Mouse (Mus musculus): ENCODE data around the gene Ptpn12. TPM values are rescaled to one million over a fixed set of nuclear protein-coding genes. Genes with fewer than 3 reads are reported as not detected.

The Ptpn12 gene
- polyA plus RNA-seq (2015; fragmentation: Nextera tagmentation; extraction: Ambion mirVana) = 33.9 and 34.4 TPM in 2 replicates

GRCm38 (mm10) chr5:21055820-21056531 lies at the start of gene Ptpn12:
Ptpn12 (minus strand) TSS chr5:21055911.
- H3K9ac ChIP-seq (replicated peaks; ENCODE audit: low read depth, low read length) = peak within 1 kb of the TSS; percentile 88
- H3K4me1 ChIP-seq (replicated peaks; ENCODE audit: control insufficient read depth, insufficient read depth, low read length) = peaks cover 12% of the 10 kb centered on the region
- no peaks in the 10 kb centered on the region for H3K27me3 ChIP-seq (replicated peaks; ENCODE audit: control insufficient read depth, insufficient read depth, low read length)
- H3K36me3 ChIP-seq (ENCODE audit: control insufficient read depth, insufficient read depth) = no peaks in the 10 kb centered on the region
- H3K4me2 ChIP-seq (ENCODE audit: low read length) = peak within 1 kb of the TSS; percentile 56
- H3K4me3 ChIP-seq (replicated peaks; ENCODE audit: low read length) = peak within 1 kb of the TSS; percentile 55
- H3K9me3 ChIP-seq (ENCODE audit: control insufficient read depth, low read length) = no peaks in the 10 kb centered on the region
- ATAC-seq = peak; percentile 93
- under 1% methylated on average over 59 of the region's 73 CpGs for WGBS
- peak within 1 kb of the TSS; percentile 99 for H3K27ac ChIP-seq (ENCODE audit: low read length)

GRCm38 (mm10) chr5:21091179-21091578 lies 35.5 kb upstream of the Ptpn12 start:
- Histone ChIP-seq H3K36me3 (ENCODE audit: control insufficient read depth, insufficient read depth) (no peaks in the 10 kb centered on the region), H3K4me2 (ENCODE audit: low read length) (no peak overlapping the region), H3K9ac (replicated peaks; ENCODE audit: low read depth, low read length) (no peak overlapping the region), H3K27ac (ENCODE audit: low read length) (no peak overlapping the region), H3K9me3 (ENCODE audit: control insufficient read depth, low read length) (no peaks in the 10 kb centered on the region), H3K27me3 (replicated peaks; ENCODE audit: control insufficient read depth, insufficient read depth, low read length) (no peaks in the 10 kb centered on the region), H3K4me1 (replicated peaks; ENCODE audit: control insufficient read depth, insufficient read depth, low read length) (no peaks in the 10 kb centered on the region), H3K4me3 (replicated peaks; ENCODE audit: low read length) (no peak overlapping the region)
- ATAC-seq = no peak
- WGBS = 81% methylated on average over 6 of the region's 6 CpGs

GRCm38 (mm10) chr5:21057217-21057616 lies 1.5 kb upstream of the Ptpn12 start:
- H3K4me1 ChIP-seq (replicated peaks; ENCODE audit: control insufficient read depth, insufficient read depth, low read length) = peaks cover 12% of the 10 kb centered on the region
- H3K9me3 ChIP-seq (ENCODE audit: control insufficient read depth, low read length) = no peaks in the 10 kb centered on the region
- H3K4me2 ChIP-seq (ENCODE audit: low read length) = no peak overlapping the region
- H3K36me3 ChIP-seq (ENCODE audit: control insufficient read depth, insufficient read depth) = no peaks in the 10 kb centered on the region
- ATAC-seq = no peak
- no peaks in the 10 kb centered on the region for H3K27me3 ChIP-seq (replicated peaks; ENCODE audit: control insufficient read depth, insufficient read depth, low read length)
- H3K27ac ChIP-seq (ENCODE audit: low read length) = no peak overlapping the region
- no peak overlapping the region for H3K4me3 ChIP-seq (replicated peaks; ENCODE audit: low read length)
- 82% methylated on average over 2 of the region's 2 CpGs for WGBS
- no peak overlapping the region for H3K9ac ChIP-seq (replicated peaks; ENCODE audit: low read depth, low read length)

GRCm38 (mm10) chr5:21056595-21056994 lies 884 bp upstream of the Ptpn12 start:
- H3K4me1 ChIP-seq (replicated peaks; ENCODE audit: control insufficient read depth, insufficient read depth, low read length) = peaks cover 12% of the 10 kb centered on the region
- H3K27me3 ChIP-seq (replicated peaks; ENCODE audit: control insufficient read depth, insufficient read depth, low read length) = no peaks in the 10 kb centered on the region
- peak overlapping the region; percentile 73 for H3K9ac ChIP-seq (replicated peaks; ENCODE audit: low read depth, low read length)
- 9% methylated on average over 8 of the region's 8 CpGs for whole genome bisulfite sequencing
- peak overlapping the region; percentile 96 for H3K27ac ChIP-seq (ENCODE audit: low read length)
- ATAC-seq = no peak
- H3K4me2 ChIP-seq (ENCODE audit: low read length) = peak overlapping the region; percentile 55
- no peaks in the 10 kb centered on the region for H3K36me3 ChIP-seq (ENCODE audit: control insufficient read depth, insufficient read depth)
- no peaks in the 10 kb centered on the region for H3K9me3 ChIP-seq (ENCODE audit: control insufficient read depth, low read length)
- H3K4me3 ChIP-seq (replicated peaks; ENCODE audit: low read length) = peak overlapping the region; percentile 55

- WGBS = under 1% methylated on average over 77 of the region's 84 CpGs
- peak overlapping the region; percentile 55 for H3K4me3 ChIP-seq (replicated peaks; ENCODE audit: low read length)
- H3K27ac ChIP-seq (ENCODE audit: low read length) = peak overlapping the region; percentile 99
- no peaks in the 10 kb centered on the region for H3K27me3 ChIP-seq (replicated peaks; ENCODE audit: control insufficient read depth, insufficient read depth, low read length)
- peak overlapping the region; percentile 88 for H3K9ac ChIP-seq (replicated peaks; ENCODE audit: low read depth, low read length)
- no peaks in the 10 kb centered on the region for H3K36me3 ChIP-seq (ENCODE audit: control insufficient read depth, insufficient read depth)
- no peaks in the 10 kb centered on the region for H3K9me3 ChIP-seq (ENCODE audit: control insufficient read depth, low read length)
- ATAC-seq = peak; percentile 37
- peak overlapping the region; percentile 56 for H3K4me2 ChIP-seq (ENCODE audit: low read length)
- H3K4me1 ChIP-seq (replicated peaks; ENCODE audit: control insufficient read depth, insufficient read depth, low read length) = peaks cover 12% of the 10 kb centered on the region
Measured at GRCm38 (mm10) chr5:21055071-21055819, 466 bp downstream of the Ptpn12 start.

GRCm38 (mm10) chr5:21054472-21055070 lies 1.1 kb downstream of the Ptpn12 start:
- no peaks in the 10 kb centered on the region for H3K36me3 ChIP-seq (ENCODE audit: control insufficient read depth, insufficient read depth)
- no peaks in the 10 kb centered on the region for H3K9me3 ChIP-seq (ENCODE audit: control insufficient read depth, low read length)
- under 1% methylated on average over 19 of the region's 20 CpGs for WGBS
- ATAC-seq = peak; percentile 1; the same call in 1 of the 2 replicates
- H3K27ac ChIP-seq (ENCODE audit: low read length) = peak overlapping the region; percentile 99
- peak overlapping the region; percentile 56 for H3K4me2 ChIP-seq (ENCODE audit: low read length)
- H3K27me3 ChIP-seq (replicated peaks; ENCODE audit: control insufficient read depth, insufficient read depth, low read length) = no peaks in the 10 kb centered on the region
- H3K9ac ChIP-seq (replicated peaks; ENCODE audit: low read depth, low read length) = peak overlapping the region; percentile 88
- peak overlapping the region; percentile 55 for H3K4me3 ChIP-seq (replicated peaks; ENCODE audit: low read length)
- H3K4me1 ChIP-seq (replicated peaks; ENCODE audit: control insufficient read depth, insufficient read depth, low read length) = peaks cover 12% of the 10 kb centered on the region

GRCm38 (mm10) chr5:21053571-21054307 lies 2.0 kb downstream of the Ptpn12 start:
- no peaks in the 10 kb centered on the region for H3K36me3 ChIP-seq (ENCODE audit: control insufficient read depth, insufficient read depth)
- peaks cover 12% of the 10 kb centered on the region for H3K4me1 ChIP-seq (replicated peaks; ENCODE audit: control insufficient read depth, insufficient read depth, low read length)
- H3K27me3 ChIP-seq (replicated peaks; ENCODE audit: control insufficient read depth, insufficient read depth, low read length) = no peaks in the 10 kb centered on the region
- no peak for ATAC-seq
- H3K4me3 ChIP-seq (replicated peaks; ENCODE audit: low read length) = peak overlapping the region; percentile 55
- WGBS = 50% methylated on average over 3 of the region's 3 CpGs
- no peak overlapping the region for H3K27ac ChIP-seq (ENCODE audit: low read length)
- H3K4me2 ChIP-seq (ENCODE audit: low read length) = peak overlapping the region; percentile 76
- 0 out of 2 replicates have a peak overlapping the region, but pooled peaks have one; percentile 20 for H3K9ac ChIP-seq (replicated peaks; ENCODE audit: low read depth, low read length)
- no peaks in the 10 kb centered on the region for H3K9me3 ChIP-seq (ENCODE audit: control insufficient read depth, low read length)

GRCm38 (mm10) chr5:21052521-21052920 lies 3.2 kb downstream of the Ptpn12 start:
- H3K9me3 ChIP-seq (ENCODE audit: control insufficient read depth, low read length) = no peaks in the 10 kb centered on the region
- H3K36me3 ChIP-seq (ENCODE audit: control insufficient read depth, insufficient read depth) = no peaks in the 10 kb centered on the region
- H3K4me2 ChIP-seq (ENCODE audit: low read length) = no peak overlapping the region
- no peak overlapping the region for H3K4me3 ChIP-seq (replicated peaks; ENCODE audit: low read length)
- no peak overlapping the region for H3K27ac ChIP-seq (ENCODE audit: low read length)
- no peak overlapping the region for H3K9ac ChIP-seq (replicated peaks; ENCODE audit: low read depth, low read length)
- WGBS = 97% methylated on average over 1 of the region's 1 CpGs
- ATAC-seq = no peak
- peaks cover 12% of the 10 kb centered on the region for H3K4me1 ChIP-seq (replicated peaks; ENCODE audit: control insufficient read depth, insufficient read depth, low read length)
- H3K27me3 ChIP-seq (replicated peaks; ENCODE audit: control insufficient read depth, insufficient read depth, low read length) = no peaks in the 10 kb centered on the region

- no peaks in the 10 kb centered on the region for H3K27me3 ChIP-seq (replicated peaks; ENCODE audit: control insufficient read depth, insufficient read depth, low read length)
- H3K4me2 ChIP-seq (ENCODE audit: low read length) = no peak overlapping the region
- ATAC-seq = no peak
- H3K9ac ChIP-seq (replicated peaks; ENCODE audit: low read depth, low read length) = no peak overlapping the region
- H3K36me3 ChIP-seq (ENCODE audit: control insufficient read depth, insufficient read depth) = no peaks in the 10 kb centered on the region
- H3K4me3 ChIP-seq (replicated peaks; ENCODE audit: low read length) = no peak overlapping the region
- 87% methylated on average over 2 of the region's 2 CpGs for WGBS
- no peak overlapping the region for H3K27ac ChIP-seq (ENCODE audit: low read length)
- no peaks in the 10 kb centered on the region for H3K9me3 ChIP-seq (ENCODE audit: control insufficient read depth, low read length)
- peaks cover 9% of the 10 kb centered on the region for H3K4me1 ChIP-seq (replicated peaks; ENCODE audit: control insufficient read depth, insufficient read depth, low read length)
Measured at GRCm38 (mm10) chr5:21050770-21051122, 5.0 kb downstream of the Ptpn12 start.

Measured in forebrain, embryonic 16.5 days (tissue).